Mouse (Mus musculus): ENCODE measurements around the gene St8sia2. TPM values are rescaled to one million over a fixed set of nuclear protein-coding genes. Genes with fewer than 3 reads are reported as not detected.

St8sia2 gene
- total RNA-seq, 2 experiments from 2014 or later = 2.5 to 2.6 TPM

DNA sequence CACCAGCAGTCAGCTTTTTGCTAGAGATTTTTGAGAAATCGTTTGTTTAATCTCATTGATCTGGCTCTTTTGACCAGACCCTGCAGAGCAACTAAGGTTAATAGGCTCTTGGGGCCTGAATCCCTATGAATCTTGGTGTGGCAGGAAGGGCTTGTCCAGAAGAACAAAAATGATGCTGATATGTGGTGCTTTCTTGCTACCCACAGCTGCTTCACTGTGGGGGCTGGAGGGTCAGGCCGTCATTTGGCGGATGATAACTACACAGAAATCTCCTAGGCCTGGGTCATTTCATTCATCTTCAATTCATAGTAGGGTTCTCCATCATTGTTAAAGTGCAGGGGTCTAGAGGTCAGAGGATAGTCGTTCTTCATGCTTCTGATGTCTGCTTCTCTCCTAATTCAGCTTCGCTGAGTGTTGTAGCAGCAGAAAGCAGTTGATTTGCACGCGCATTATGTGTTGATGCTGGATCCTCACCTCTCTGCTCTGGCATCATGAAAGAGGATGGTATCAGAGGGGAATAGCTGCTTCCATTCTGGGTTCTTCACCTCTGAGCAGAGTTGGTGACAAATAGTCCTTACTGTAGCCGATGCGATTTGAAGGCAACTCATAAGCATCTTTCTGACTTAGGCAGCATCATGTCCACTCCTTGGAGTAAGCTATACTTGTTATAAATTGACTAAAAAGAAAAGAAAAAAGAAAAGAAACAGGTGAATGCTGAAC, 122.4 kb downstream of the St8sia2 start:
- no peak for DNase-seq (ENCODE audit: extremely low spot score in 1 of 2, low spot score in 1 of 2)

DNA sequence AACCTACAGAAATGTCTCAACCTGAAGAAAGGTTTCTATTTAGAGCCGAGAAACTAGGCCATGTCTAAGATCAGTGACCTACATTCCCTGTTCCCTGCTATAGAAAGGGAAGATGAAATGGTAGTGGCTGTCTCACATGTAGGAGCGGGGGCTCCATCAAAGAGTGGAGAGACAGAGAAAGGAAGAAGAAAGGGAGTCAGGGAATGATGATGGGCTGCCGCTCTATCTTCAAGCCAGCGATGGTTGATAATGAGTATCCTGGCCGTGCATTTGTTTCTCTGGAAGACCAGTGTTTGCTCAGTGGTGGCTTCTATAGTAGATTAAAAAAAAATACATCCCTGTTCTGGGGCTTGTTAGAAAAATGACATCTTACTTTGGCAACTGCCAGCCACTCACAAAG, 123.0 kb downstream of the St8sia2 start:
- DNase-seq (ENCODE audit: extremely low spot score in 1 of 2, low spot score in 1 of 2) = no peak

Measured in layer of hippocampus, postnatal 25 days (tissue).